Mouse (Mus musculus): ENCODE results near the gene Pirt.

DNA sequence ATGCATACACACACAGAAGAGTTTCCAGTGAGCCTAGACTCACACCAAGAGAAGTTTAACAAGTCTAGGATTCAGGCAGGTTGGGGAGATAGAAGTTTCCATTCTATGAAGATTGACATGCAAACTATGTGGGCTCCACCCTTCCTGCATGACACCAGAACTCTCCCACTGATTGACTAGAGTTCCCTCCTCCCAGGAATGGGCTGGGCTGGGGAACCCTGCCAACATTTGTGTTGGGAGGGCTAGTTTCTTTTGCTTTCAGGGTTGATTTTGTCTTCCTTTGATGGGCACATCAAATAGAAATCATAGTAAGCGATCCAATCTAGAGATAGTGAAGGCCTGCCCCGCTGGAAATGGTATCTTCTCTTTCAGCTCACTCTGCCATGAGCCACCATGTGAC lies 30.5 kb upstream of the Pirt start:
- TF ChIP-seq CTCF (IDR thresholded peaks at IDR 0.05; ENCODE audit: insufficient read depth, low read length), result no peak
- no peak for TF ChIP-seq POLR2A (IDR thresholded peaks at IDR 0.05; ENCODE audit: borderline replicate concordance, extremely low read depth, low read depth, low read length)
